In the genomic region with DNA sequence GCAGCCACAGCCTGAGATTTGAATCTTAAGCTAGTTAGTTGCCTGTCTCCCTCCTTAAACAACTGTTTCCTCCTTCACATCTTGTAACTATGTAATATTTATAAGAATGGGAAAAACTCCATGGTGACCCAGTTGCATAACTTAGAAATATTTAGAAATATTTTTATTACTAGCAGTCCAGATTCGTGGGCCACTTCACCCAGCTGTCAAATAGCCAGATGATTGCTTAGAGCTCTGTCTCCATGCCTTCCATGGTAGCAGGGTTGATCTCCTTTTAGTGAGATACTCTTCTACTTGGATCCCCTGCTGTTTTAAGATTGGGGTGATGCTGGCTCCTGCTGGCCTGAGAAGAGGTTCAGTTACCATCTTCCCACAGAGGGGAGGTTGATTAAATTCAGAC, we compare ENCODE assay signal across 27 mouse cellular contexts. TPM values are rescaled to one million over a fixed set of nuclear protein-coding genes. Genes with fewer than 3 reads are reported as not detected.
A peak's percentile ranks its signal among the peaks of the same experiment; 100 is the strongest.
DNase-seq lines count a peak whose midpoint lies in the region; ATAC-seq and TF ChIP-seq lines count a peak whose summit lies in the region.
"Had no signal": no experiment of that assay in that cellular context is flagged by ENCODE, and none has a peak within 500 bp of the region (broad histone marks: within the 10 kb centered on the region; RNA-seq: fewer than 3 reads in every experiment).

No protein-coding gene starts in this region.

- no peaks in the 10 kb centered on the region for H3K9me3 ChIP-seq in stomach, postnatal 0 days (ENCODE audit: control insufficient read depth, low read length)
- H3K9me3 ChIP-seq: embryonic facial prominence, embryonic 12.5 days; embryonic facial prominence, embryonic 15.5 days; forebrain, embryonic 10.5 days; forebrain, embryonic 13.5 days; heart, embryonic 12.5 days; heart, embryonic 15.5 days; hindbrain, embryonic 10.5 days; hindbrain, embryonic 13.5 days; intestine, embryonic 15.5 days had no signal

- H3K36me3 ChIP-seq in stomach, postnatal 0 days (ENCODE audit: control insufficient read depth, insufficient read depth, low read length), result peaks cover 13% of the 10 kb centered on the region

- no peak for DNase-seq in gastrocnemius, adult 2 months
- DNase-seq in gastrocnemius, postnatal 14 days, result no peak
- peak; percentile 29 for DNase-seq in lung, postnatal 36 days
- DNase-seq in lung, postnatal 14 days, result no peak
- DNase-seq in stomach, postnatal 0 days (ENCODE audit: low spot score), result no peak
- no peak for DNase-seq in adrenal gland, postnatal 10 days
- DNase-seq: adrenal gland, adult 2 months; adrenal gland, postnatal 25 days; cerebellum, adult 18-20 months; cerebellum, adult 9-11 months; cerebellum, postnatal 25 days; gastrocnemius, postnatal 25 days; heart, adult 18-20 months; heart, postnatal 10 days; heart, postnatal 36 days had no signal

- H3K27me3 ChIP-seq in stomach, postnatal 0 days (ENCODE audit: control insufficient read depth, insufficient read depth, low read length), result no peaks in the 10 kb centered on the region
- H3K27me3 ChIP-seq: embryonic facial prominence, embryonic 12.5 days; embryonic facial prominence, embryonic 15.5 days; forebrain, embryonic 13.5 days; heart, embryonic 12.5 days; heart, embryonic 15.5 days; hindbrain, embryonic 13.5 days; intestine, embryonic 15.5 days; Patski had no signal

- ATAC-seq in stomach, postnatal 0 days (ENCODE audit: low FRiP score, low TSS enrichment), result no peak
- ATAC-seq: forebrain, embryonic 13.5 days; forebrain, embryonic 16.5 days; hindbrain, embryonic 16.5 days; intestine, embryonic 15.5 days; Patski had no signal

- H3K27ac ChIP-seq in gastrocnemius, adult 2 months, result peak overlapping the region; percentile 31
- 0 out of 2 replicates have a peak overlapping the region, but pooled peaks have one; percentile 8 for H3K27ac ChIP-seq in stomach, postnatal 0 days (replicated peaks)
- H3K27ac ChIP-seq: embryonic facial prominence, embryonic 12.5 days; embryonic facial prominence, embryonic 15.5 days; forebrain, embryonic 10.5 days; forebrain, embryonic 13.5 days; heart, embryonic 15.5 days; hindbrain, embryonic 10.5 days; hindbrain, embryonic 13.5 days; intestine, embryonic 15.5 days had no signal

- intact Hi-C loops in gastrocnemius, adult 2 months (cut with DNase I), result no loop called here
- intact Hi-C loops in gastrocnemius, postnatal 14 days (cut with DNase I; ENCODE audit: low total_unique reads), result no loop called here

- whole genome bisulfite sequencing in stomach, postnatal 0 days, result 53% methylated on average over 1 of the region's 1 CpGs

- no peak overlapping the region for H3K9ac ChIP-seq in stomach, postnatal 0 days (ENCODE audit: low read length)
- H3K9ac ChIP-seq: embryonic facial prominence, embryonic 12.5 days; embryonic facial prominence, embryonic 15.5 days; forebrain, embryonic 13.5 days; heart, embryonic 12.5 days; heart, embryonic 15.5 days; hindbrain, embryonic 13.5 days; intestine, embryonic 15.5 days had no signal

- TF ChIP-seq EP300 in stomach, postnatal 0 days (optimal IDR thresholded peaks at IDR 0.05), result no peak

- no peaks in the 10 kb centered on the region for H3K4me1 ChIP-seq in stomach, postnatal 0 days (replicated peaks; ENCODE audit: control insufficient read depth, insufficient read depth)
- H3K4me1 ChIP-seq: embryonic facial prominence, embryonic 12.5 days; embryonic facial prominence, embryonic 15.5 days; forebrain, embryonic 10.5 days; forebrain, embryonic 13.5 days; heart, embryonic 15.5 days; hindbrain, embryonic 10.5 days; hindbrain, embryonic 13.5 days; intestine, embryonic 15.5 days had no signal

- TF ChIP-seq CTCF in gastrocnemius, adult 2 months (IDR thresholded peaks at IDR 0.05), result no peak
- TF ChIP-seq CTCF in stomach, postnatal 0 days (IDR thresholded peaks at IDR 0.05; ENCODE audit: low read depth), result no peak

- no peak overlapping the region for H3K4me3 ChIP-seq in gastrocnemius, adult 2 months
- H3K4me3 ChIP-seq in stomach, postnatal 0 days (ENCODE audit: low read depth, low read length), result no peak overlapping the region
- H3K4me3 ChIP-seq: embryonic facial prominence, embryonic 12.5 days; embryonic facial prominence, embryonic 15.5 days; forebrain, embryonic 10.5 days; forebrain, embryonic 13.5 days; heart, embryonic 12.5 days; heart, embryonic 15.5 days; hindbrain, embryonic 10.5 days; hindbrain, embryonic 13.5 days; intestine, embryonic 15.5 days had no signal

- no peak overlapping the region for H3K4me2 ChIP-seq in stomach, postnatal 0 days (replicated peaks; ENCODE audit: low read depth)
- H3K4me2 ChIP-seq: embryonic facial prominence, embryonic 12.5 days; embryonic facial prominence, embryonic 15.5 days; forebrain, embryonic 13.5 days; heart, embryonic 12.5 days; heart, embryonic 15.5 days; hindbrain, embryonic 13.5 days; intestine, embryonic 15.5 days had no signal

RNA-seq across cellular contexts. Expression of gene Clec16a, which starts 33.2 kb away (rescaled TPM):
- 10 to 100 TPM; 60.6 to 72.7 TPM for total RNA-seq in gastrocnemius, adult 2 months (2021)
- 10 to 100 TPM; 26.2 to 28.4 TPM for total RNA-seq in gastrocnemius, postnatal 14 days (2021)
- polyA plus RNA-seq in stomach, postnatal 0 days (2015; fragmentation: Nextera tagmentation; extraction: Ambion mirVana), result 28.1 and 28.8 TPM in 2 replicates
- total RNA-seq in adrenal gland, postnatal 10 days (2021), result 10 to 100 TPM; 35.0 to 35.7 TPM

RNA-seq across cellular contexts. Expression of gene Dexi, which starts 35.5 kb away (rescaled TPM):
- 10 to 100 TPM; 43.7 to 43.9 TPM for total RNA-seq in gastrocnemius, adult 2 months (2021)
- total RNA-seq in gastrocnemius, postnatal 14 days (2021), result 10 to 100 TPM; 25.9 to 26.0 TPM
- polyA plus RNA-seq in stomach, postnatal 0 days (2015; fragmentation: Nextera tagmentation; extraction: Ambion mirVana), result 23.5 and 24.3 TPM in 2 replicates
- total RNA-seq in adrenal gland, postnatal 10 days (2021), result 10 to 100 TPM; 16.3 to 18.0 TPM
